Mouse (Mus musculus): ENCODE measurements around the gene Slc35f1. TPM values are rescaled to one million over a fixed set of nuclear protein-coding genes. Genes with fewer than 3 reads are reported as not detected.

Slc35f1 gene
- total and polyA plus RNA-seq, 3 experiments = not detected

DNA sequence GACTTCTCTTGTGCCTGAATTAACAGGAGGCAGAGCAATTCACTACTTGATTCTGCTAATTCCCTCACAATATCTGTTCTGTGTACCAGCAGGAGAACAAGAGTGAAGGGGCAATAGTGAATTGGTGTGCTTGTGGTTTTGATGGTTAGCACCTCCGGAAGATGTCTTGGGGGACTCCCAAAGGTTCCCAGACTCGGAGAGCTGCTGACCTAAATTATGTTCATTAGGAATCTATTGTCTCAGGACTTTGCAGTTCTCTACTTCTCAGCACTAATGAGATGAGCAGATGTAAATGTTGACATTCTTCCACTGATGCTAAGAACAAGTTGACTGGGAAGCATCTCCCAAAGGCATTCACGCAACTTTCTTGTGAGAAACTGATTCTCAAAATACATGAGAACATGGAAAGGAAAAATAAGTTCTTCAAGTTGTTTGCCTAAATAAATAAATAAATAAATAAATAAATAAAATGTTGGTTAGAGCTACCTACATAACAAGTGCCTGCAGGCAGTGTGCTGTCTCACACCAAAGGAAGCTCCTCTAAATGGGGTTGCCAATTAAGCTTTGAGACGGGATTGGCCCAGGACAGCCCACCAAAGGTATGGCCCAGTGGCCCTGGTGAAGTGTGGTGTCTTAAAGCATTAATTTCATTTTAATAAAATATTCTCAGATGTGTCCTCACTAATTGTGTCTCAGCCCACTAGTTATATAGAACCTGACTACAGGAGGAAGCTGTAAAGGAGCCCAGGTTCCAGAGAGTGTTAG is 67.3 kb downstream of the Slc35f1 start:
- no peaks in the 10 kb centered on the region for H3K27me3 ChIP-seq (ENCODE audit: control insufficient read depth in 1 of 2, insufficient read depth in 2 of 2, low read length in 2 of 2)
- no peak for TF ChIP-seq POLR2AphosphoS2 (IDR thresholded peaks at IDR 0.05; ENCODE audit: low read length)
- TF ChIP-seq JUND (IDR thresholded peaks at IDR 0.05; ENCODE audit: low read depth, low read length) = no peak
- no peak for TF ChIP-seq POLR2AphosphoS5 (IDR thresholded peaks at IDR 0.05; ENCODE audit: borderline replicate concordance, low read depth, low read length)
- no peak for TF ChIP-seq ZMIZ1 (IDR thresholded peaks at IDR 0.05; ENCODE audit: low read depth, low read length)
- no peak for TF ChIP-seq CTCF (IDR thresholded peaks at IDR 0.05 in 2 of 3, conservative IDR thresholded peaks at IDR 0.05 in 1 of 3; ENCODE audit: control insufficient read depth in 1 of 3, insufficient read depth in 1 of 3, low read depth in 2 of 3, low read length in 3 of 3, poor library complexity in 1 of 3, severe bottlenecking in 1 of 3)
- no peak for TF ChIP-seq SMC3 (IDR thresholded peaks at IDR 0.05; ENCODE audit: low read depth, low read length)
- no peak for TF ChIP-seq MXI1 (IDR thresholded peaks at IDR 0.05; ENCODE audit: low read depth, low read length)
- no peak for TF ChIP-seq MAZ (IDR thresholded peaks at IDR 0.05; ENCODE audit: low read depth, low read length)
- H3K9me3 ChIP-seq (replicated peaks; ENCODE audit: insufficient read depth, low read length) = no peaks in the 10 kb centered on the region
- DNase-seq (ENCODE audit: low read depth, low spot score) = no peak
- H3K4me1 ChIP-seq (ENCODE audit: control insufficient read depth in 1 of 2, insufficient read depth in 2 of 2, low read length in 2 of 2) = no peaks in the 10 kb centered on the region
- H3K79me2 ChIP-seq (ENCODE audit: control insufficient read depth, insufficient read depth, low read length, poor library complexity) = no peaks in the 10 kb centered on the region
- no peaks in the 10 kb centered on the region for H3K36me3 ChIP-seq (ENCODE audit: control insufficient read depth in 1 of 2, insufficient read depth in 2 of 2, low read length in 2 of 2)
- no peak overlapping the region for H3K4me3 ChIP-seq (ENCODE audit: control insufficient read depth in 1 of 2, insufficient read depth in 1 of 2, low read depth in 2 of 2, low read length in 2 of 2)
- H3K27ac ChIP-seq (ENCODE audit: control insufficient read depth, low read depth, low read length) = no peak overlapping the region
- H3K9ac ChIP-seq (ENCODE audit: control insufficient read depth, low read depth, low read length, poor library complexity, severe bottlenecking) = no peak overlapping the region

DNA sequence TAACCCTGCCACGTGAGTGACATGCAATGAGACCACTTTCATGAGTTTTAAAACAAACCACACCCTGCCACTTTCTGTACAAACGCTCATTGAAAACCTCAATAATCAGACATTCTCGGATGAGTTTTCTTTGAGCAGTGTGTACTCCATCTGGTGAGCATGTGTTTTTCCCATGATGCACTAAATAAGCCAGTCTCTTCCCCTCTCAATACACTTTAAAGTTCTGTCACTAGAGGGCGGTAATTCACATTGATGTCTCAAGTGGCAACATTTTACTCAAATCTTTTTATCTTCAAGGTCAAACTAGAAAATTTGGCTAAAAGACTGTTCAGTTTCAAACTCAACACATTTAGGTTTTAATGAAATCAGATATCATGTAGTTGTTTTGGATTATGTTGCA is 68.3 kb downstream of the Slc35f1 start:
- Histone ChIP-seq H3K27me3 (ENCODE audit: control insufficient read depth in 1 of 2, insufficient read depth in 2 of 2, low read length in 2 of 2) (no peaks in the 10 kb centered on the region), H3K9me3 (replicated peaks; ENCODE audit: insufficient read depth, low read length) (no peaks in the 10 kb centered on the region), H3K4me1 (ENCODE audit: control insufficient read depth in 1 of 2, insufficient read depth in 2 of 2, low read length in 2 of 2) (no peaks in the 10 kb centered on the region), H3K36me3 (ENCODE audit: control insufficient read depth in 1 of 2, insufficient read depth in 2 of 2, low read length in 2 of 2) (no peaks in the 10 kb centered on the region), H3K79me2 (ENCODE audit: control insufficient read depth, insufficient read depth, low read length, poor library complexity) (no peaks in the 10 kb centered on the region), H3K9ac (ENCODE audit: control insufficient read depth, low read depth, low read length, poor library complexity, severe bottlenecking) (no peak overlapping the region), H3K4me3 (ENCODE audit: control insufficient read depth in 1 of 2, insufficient read depth in 1 of 2, low read depth in 2 of 2, low read length in 2 of 2) (peak overlapping the region in 1 of 2 experiments; percentile 53; a peak in 2 of 4 replicates), H3K27ac (ENCODE audit: control insufficient read depth, low read depth, low read length) (no peak overlapping the region)
- no peak for TF ChIP-seq SIN3A (IDR thresholded peaks at IDR 0.05; ENCODE audit: low read length)
- TF ChIP-seq RAD21 (IDR thresholded peaks at IDR 0.05; ENCODE audit: low read depth, low read length) = peak; percentile 43
- no peak for TF ChIP-seq POLR2AphosphoS2 (IDR thresholded peaks at IDR 0.05; ENCODE audit: low read length)
- peak; percentile 58 for TF ChIP-seq SMC3 (IDR thresholded peaks at IDR 0.05; ENCODE audit: low read depth, low read length)
- no peak for TF ChIP-seq GATA1 (IDR thresholded peaks at IDR 0.05; ENCODE audit: low read depth, low read length)
- TF ChIP-seq MAX (IDR thresholded peaks at IDR 0.05; ENCODE audit: low read length) = 0 out of 2 replicates have a peak, but pooled peaks have one; percentile 52
- peak in 2 of 3 experiments; percentile 36 to 62; a peak in 4 of 6 replicates for TF ChIP-seq CTCF (IDR thresholded peaks at IDR 0.05 in 2 of 3, conservative IDR thresholded peaks at IDR 0.05 in 1 of 3; ENCODE audit: control insufficient read depth in 1 of 3, insufficient read depth in 1 of 3, low read depth in 2 of 3, low read length in 3 of 3, poor library complexity in 1 of 3, severe bottlenecking in 1 of 3)
- TF ChIP-seq MYC (IDR thresholded peaks at IDR 0.05; ENCODE audit: low read depth, low read length) = 0 out of 2 replicates have a peak, but pooled peaks have one; percentile 39
- DNase-seq (ENCODE audit: low read depth, low spot score) = peak; percentile 68

DNA sequence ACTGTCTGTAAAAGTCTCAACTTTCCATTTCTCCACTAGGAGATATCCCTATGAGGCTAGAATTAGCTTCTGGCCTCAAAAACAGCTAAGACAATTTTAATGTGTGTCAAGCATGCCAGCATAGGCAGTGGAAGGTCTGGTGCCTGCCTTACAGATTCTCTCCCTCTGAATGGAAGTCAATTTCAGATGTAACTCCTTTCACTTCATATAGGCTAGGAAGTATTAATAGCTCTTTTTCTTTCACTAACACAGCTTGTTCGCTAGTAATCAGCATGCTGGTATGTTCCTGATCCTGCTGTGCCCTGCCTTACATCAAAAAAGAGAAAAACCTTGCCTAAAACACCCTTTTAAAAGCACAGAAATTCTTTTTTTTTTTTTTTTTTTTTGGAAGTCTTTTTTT is 70.2 kb downstream of the Slc35f1 start:
- H3K36me3 ChIP-seq (ENCODE audit: control insufficient read depth in 1 of 2, insufficient read depth in 2 of 2, low read length in 2 of 2) = no peaks in the 10 kb centered on the region
- H3K9me3 ChIP-seq (replicated peaks; ENCODE audit: insufficient read depth, low read length) = no peaks in the 10 kb centered on the region
- no peaks in the 10 kb centered on the region for H3K4me1 ChIP-seq (ENCODE audit: control insufficient read depth in 1 of 2, insufficient read depth in 2 of 2, low read length in 2 of 2)
- H3K27me3 ChIP-seq (ENCODE audit: control insufficient read depth in 1 of 2, insufficient read depth in 2 of 2, low read length in 2 of 2) = no peaks in the 10 kb centered on the region
- no peak overlapping the region for H3K9ac ChIP-seq (ENCODE audit: control insufficient read depth, low read depth, low read length, poor library complexity, severe bottlenecking)
- no peak overlapping the region for H3K27ac ChIP-seq (ENCODE audit: control insufficient read depth, low read depth, low read length)
- H3K79me2 ChIP-seq (ENCODE audit: control insufficient read depth, insufficient read depth, low read length, poor library complexity) = no peaks in the 10 kb centered on the region
- no peak for DNase-seq (ENCODE audit: low read depth, low spot score)
- no peak overlapping the region for H3K4me3 ChIP-seq (ENCODE audit: control insufficient read depth in 1 of 2, insufficient read depth in 1 of 2, low read depth in 2 of 2, low read length in 2 of 2)
- TF ChIP-seq HCFC1 (IDR thresholded peaks at IDR 0.05; ENCODE audit: low read depth, low read length) (no peak), CHD1 (IDR thresholded peaks at IDR 0.05; ENCODE audit: low read depth, low read length) (no peak), MXI1 (IDR thresholded peaks at IDR 0.05; ENCODE audit: low read depth, low read length) (no peak), JUND (IDR thresholded peaks at IDR 0.05; ENCODE audit: low read depth, low read length) (no peak), CHD2 (IDR thresholded peaks at IDR 0.05; ENCODE audit: low read length) (no peak), TAL1 (IDR thresholded peaks at IDR 0.05; ENCODE audit: low read length) (no peak), ELF1 (IDR thresholded peaks at IDR 0.05; ENCODE audit: low read depth, low read length) (no peak), CTCF (IDR thresholded peaks at IDR 0.05 in 2 of 3, conservative IDR thresholded peaks at IDR 0.05 in 1 of 3; ENCODE audit: control insufficient read depth in 1 of 3, insufficient read depth in 1 of 3, low read depth in 2 of 3, low read length in 3 of 3, poor library complexity in 1 of 3, severe bottlenecking in 1 of 3) (no peak), BHLHE40 (IDR thresholded peaks at IDR 0.05; ENCODE audit: borderline replicate concordance, low read depth, low read length) (no peak), TCF12 (IDR thresholded peaks at IDR 0.05; ENCODE audit: low read depth, low read length) (no peak), MEF2A (IDR thresholded peaks at IDR 0.05; ENCODE audit: extremely low read depth, insufficient replicate concordance, low read depth, low read length, poor library complexity, severe bottlenecking) (no peak), KAT2A (conservative IDR thresholded peaks at IDR 0.05; ENCODE audit: low read depth, low read length) (no peak), RCOR1 (IDR thresholded peaks at IDR 0.05; ENCODE audit: low read depth, low read length) (no peak), ETS1 (IDR thresholded peaks at IDR 0.05; ENCODE audit: low read depth, low read length) (no peak)

Data from MEL (cell line).